Mouse (Mus musculus): ENCODE results near the gene Lcn6. TPM values are rescaled to one million over a fixed set of nuclear protein-coding genes. Genes with fewer than 3 reads are reported as not detected.
A peak's percentile ranks its signal among the peaks of the same experiment; 100 is the strongest.
"Not testable (repeated sequence)": the region's sequence is repeated elsewhere in the genome, so short reads cannot be mapped to it uniquely, and the experiment has no call there.

Lcn6 gene
- total and polyA plus RNA-seq, 3 experiments = not detected

- Histone ChIP-seq H3K36me3 (replicated peaks) (no peaks in the 10 kb centered on the region), H3K27me3 (ENCODE audit: insufficient read depth, low read length) (no peaks in the 10 kb centered on the region; the same call in 1 of the 2 replicates), H3K4me1 (ENCODE audit: insufficient read depth, low read depth, low read length) (no peaks in the 10 kb centered on the region), H3K4me3 (ENCODE audit: low read depth, low read length) (no peak overlapping the region), H3K9me3 (replicated peaks) (no peaks in the 10 kb centered on the region)
- ATAC-seq (ENCODE audit: extremely low read depth, insufficient number of reproducible peaks, low FRiP score, poor library complexity, severe bottlenecking) (no peak), DNase-seq (ENCODE audit: low spot score) (no peak)
- TF ChIP-seq GATA1 (IDR thresholded peaks at IDR 0.05; ENCODE audit: borderline replicate concordance, low read length) (no peak), CTCF (IDR thresholded peaks at IDR 0.05; ENCODE audit: low read depth, low read length) (no peak), POLR2AphosphoS5 (IDR thresholded peaks at IDR 0.05; ENCODE audit: insufficient replicate concordance, low read depth, low read length) (no peak), TAL1 (conservative IDR thresholded peaks at IDR 0.05; ENCODE audit: low read depth, low read length) (no peak), GATA2 (IDR thresholded peaks at IDR 0.05; ENCODE audit: borderline replicate concordance, low read depth, low read length) (no peak)
These were observed 10.4 kb downstream of the Lcn6 start for GRCm38 (mm10) chr2:25686941-25687340.

- DNase-seq (ENCODE audit: low spot score) = peak; percentile 20
- H3K27me3 ChIP-seq (ENCODE audit: insufficient read depth, low read length) = peaks cover 8% of the 10 kb centered on the region; the same call in 1 of the 2 replicates
- H3K9me3 ChIP-seq (replicated peaks) = no peaks in the 10 kb centered on the region
- ATAC-seq (ENCODE audit: extremely low read depth, insufficient number of reproducible peaks, low FRiP score, poor library complexity, severe bottlenecking) = no peak
- no peak overlapping the region for H3K4me3 ChIP-seq (ENCODE audit: low read depth, low read length)
- TF ChIP-seq GATA2 (IDR thresholded peaks at IDR 0.05; ENCODE audit: borderline replicate concordance, low read depth, low read length) (no peak), CTCF (IDR thresholded peaks at IDR 0.05; ENCODE audit: low read depth, low read length) (peak; percentile 85)
- no peaks in the 10 kb centered on the region for H3K4me1 ChIP-seq (ENCODE audit: insufficient read depth, low read depth, low read length)
- H3K36me3 ChIP-seq (replicated peaks) = no peaks in the 10 kb centered on the region
These were observed 18.0 kb downstream of the Lcn6 start for GRCm38 (mm10) chr2:25694605-25695004.

GRCm38 (mm10) chr2:25696951-25697350 is 20.4 kb downstream of the Lcn6 start:
- no peak overlapping the region for H3K4me3 ChIP-seq (ENCODE audit: low read depth, low read length)
- no peak for DNase-seq (ENCODE audit: low spot score)
- no peaks in the 10 kb centered on the region for H3K36me3 ChIP-seq (replicated peaks)
- ATAC-seq (ENCODE audit: extremely low read depth, insufficient number of reproducible peaks, low FRiP score, poor library complexity, severe bottlenecking) = no peak
- H3K9me3 ChIP-seq (replicated peaks) = no peaks in the 10 kb centered on the region
- TF ChIP-seq TAL1 (conservative IDR thresholded peaks at IDR 0.05; ENCODE audit: low read depth, low read length) = no peak
- no peak for TF ChIP-seq CTCF (IDR thresholded peaks at IDR 0.05; ENCODE audit: low read depth, low read length)
- no peak for TF ChIP-seq GATA1 (IDR thresholded peaks at IDR 0.05; ENCODE audit: borderline replicate concordance, low read length)
- no peak for TF ChIP-seq POLR2AphosphoS5 (IDR thresholded peaks at IDR 0.05; ENCODE audit: insufficient replicate concordance, low read depth, low read length)
- no peak for TF ChIP-seq GATA2 (IDR thresholded peaks at IDR 0.05; ENCODE audit: borderline replicate concordance, low read depth, low read length)
- peaks cover 11% of the 10 kb centered on the region; the same call in 1 of the 2 replicates for H3K27me3 ChIP-seq (ENCODE audit: insufficient read depth, low read length)
- no peaks in the 10 kb centered on the region for H3K4me1 ChIP-seq (ENCODE audit: insufficient read depth, low read depth, low read length)

GRCm38 (mm10) chr2:25698696-25699095 is 22.1 kb downstream of the Lcn6 start:
- Histone ChIP-seq H3K4me1 (ENCODE audit: insufficient read depth, low read depth, low read length) (no peaks in the 10 kb centered on the region), H3K4me3 (ENCODE audit: low read depth, low read length) (no peak overlapping the region), H3K9me3 (replicated peaks) (no peaks in the 10 kb centered on the region), H3K27me3 (ENCODE audit: insufficient read depth, low read length) (peaks cover 11% of the 10 kb centered on the region; the same call in 1 of the 2 replicates), H3K36me3 (replicated peaks) (no peaks in the 10 kb centered on the region)
- no peak for TF ChIP-seq POLR2AphosphoS5 (IDR thresholded peaks at IDR 0.05; ENCODE audit: insufficient replicate concordance, low read depth, low read length)
- no peak for TF ChIP-seq CTCF (IDR thresholded peaks at IDR 0.05; ENCODE audit: low read depth, low read length)
- TF ChIP-seq GATA2 (IDR thresholded peaks at IDR 0.05; ENCODE audit: borderline replicate concordance, low read depth, low read length) = no peak
- TF ChIP-seq TAL1 (conservative IDR thresholded peaks at IDR 0.05; ENCODE audit: low read depth, low read length) = no peak
- no peak for TF ChIP-seq GATA1 (IDR thresholded peaks at IDR 0.05; ENCODE audit: borderline replicate concordance, low read length)
- no peak for DNase-seq (ENCODE audit: low spot score)
- no peak for ATAC-seq (ENCODE audit: extremely low read depth, insufficient number of reproducible peaks, low FRiP score, poor library complexity, severe bottlenecking)

- not testable (repeated sequence) for H3K36me3 ChIP-seq (replicated peaks); DNase-seq (ENCODE audit: low spot score); H3K4me1 ChIP-seq (ENCODE audit: insufficient read depth, low read depth, low read length); ATAC-seq (ENCODE audit: extremely low read depth, insufficient number of reproducible peaks, low FRiP score, poor library complexity, severe bottlenecking); H3K4me3 ChIP-seq (ENCODE audit: low read depth, low read length); H3K9me3 ChIP-seq (replicated peaks)
- peaks cover 11% of the 10 kb centered on the region; the same call in 1 of the 2 replicates for H3K27me3 ChIP-seq (ENCODE audit: insufficient read depth, low read length)
These were observed 23.2 kb downstream of the Lcn6 start, which contains the start of gene Obp2a for GRCm38 (mm10) chr2:25699743-25700142. Gene Obp2a (plus strand): TSS chr2:25700043.

- DNase-seq (ENCODE audit: low spot score) (no peak), ATAC-seq (ENCODE audit: extremely low read depth, insufficient number of reproducible peaks, low FRiP score, poor library complexity, severe bottlenecking) (no peak)
- no peak for TF ChIP-seq GATA2 (IDR thresholded peaks at IDR 0.05; ENCODE audit: borderline replicate concordance, low read depth, low read length)
- no peak for TF ChIP-seq GATA1 (IDR thresholded peaks at IDR 0.05; ENCODE audit: borderline replicate concordance, low read length)
- TF ChIP-seq POLR2AphosphoS5 (IDR thresholded peaks at IDR 0.05; ENCODE audit: insufficient replicate concordance, low read depth, low read length) = no peak
- no peak for TF ChIP-seq TAL1 (conservative IDR thresholded peaks at IDR 0.05; ENCODE audit: low read depth, low read length)
- TF ChIP-seq CTCF (IDR thresholded peaks at IDR 0.05; ENCODE audit: low read depth, low read length) = no peak
- peaks cover 11% of the 10 kb centered on the region; the same call in 1 of the 2 replicates for H3K27me3 ChIP-seq (ENCODE audit: insufficient read depth, low read length)
- H3K4me3 ChIP-seq (ENCODE audit: low read depth, low read length) = no peak overlapping the region
- H3K4me1 ChIP-seq (ENCODE audit: insufficient read depth, low read depth, low read length) = no peaks in the 10 kb centered on the region
- H3K36me3 ChIP-seq (replicated peaks) = no peaks in the 10 kb centered on the region
- no peaks in the 10 kb centered on the region for H3K9me3 ChIP-seq (replicated peaks)
These were observed 24.4 kb downstream of the Lcn6 start for GRCm38 (mm10) chr2:25701001-25701400.

- no peaks in the 10 kb centered on the region for H3K36me3 ChIP-seq (replicated peaks)
- no peaks in the 10 kb centered on the region for H3K9me3 ChIP-seq (replicated peaks)
- DNase-seq (ENCODE audit: low spot score) (no peak), ATAC-seq (ENCODE audit: extremely low read depth, insufficient number of reproducible peaks, low FRiP score, poor library complexity, severe bottlenecking) (no peak)
- H3K27me3 ChIP-seq (ENCODE audit: insufficient read depth, low read length) = peaks cover 12% of the 10 kb centered on the region
- no peaks in the 10 kb centered on the region for H3K4me1 ChIP-seq (ENCODE audit: insufficient read depth, low read depth, low read length)
- no peak overlapping the region for H3K4me3 ChIP-seq (ENCODE audit: low read depth, low read length)
- TF ChIP-seq TAL1 (conservative IDR thresholded peaks at IDR 0.05; ENCODE audit: low read depth, low read length) = no peak
- no peak for TF ChIP-seq GATA2 (IDR thresholded peaks at IDR 0.05; ENCODE audit: borderline replicate concordance, low read depth, low read length)
- TF ChIP-seq GATA1 (IDR thresholded peaks at IDR 0.05; ENCODE audit: borderline replicate concordance, low read length) = no peak
- TF ChIP-seq CTCF (IDR thresholded peaks at IDR 0.05; ENCODE audit: low read depth, low read length) = no peak
- TF ChIP-seq POLR2AphosphoS5 (IDR thresholded peaks at IDR 0.05; ENCODE audit: insufficient replicate concordance, low read depth, low read length) = no peak
These were observed 27.1 kb downstream of the Lcn6 start for GRCm38 (mm10) chr2:25703706-25704105.

Measured in G1E (cell line).